Mouse (Mus musculus): ENCODE results near the gene Slc24a1. TPM values are rescaled to one million over a fixed set of nuclear protein-coding genes. Genes with fewer than 3 reads are reported as not detected.

Gene Slc24a1
- polyA plus RNA-seq, 1 experiment from 2014 or later: 0.25 TPM

GRCm38 (mm10) chr9:64926201-64926991 lies 25.0 kb downstream of the Slc24a1 start:
- 48% methylated on average over 8 of the region's 8 CpGs for WGBS
- peak overlapping the region; percentile 31; the same call in 1 of the 2 replicates for H3K27ac ChIP-seq (ENCODE audit: low read length)
- ATAC-seq: peak; percentile 59

GRCm38 (mm10) chr9:64925771-64926170 lies 25.6 kb downstream of the Slc24a1 start:
- no peak overlapping the region for H3K4me2 ChIP-seq (ENCODE audit: low read length)
- peaks cover 12% of the 10 kb centered on the region for H3K4me1 ChIP-seq (replicated peaks; ENCODE audit: control insufficient read depth, insufficient read depth, low read length)
- H3K27me3 ChIP-seq (replicated peaks; ENCODE audit: control insufficient read depth, insufficient read depth, low read length): no peaks in the 10 kb centered on the region
- no peaks in the 10 kb centered on the region for H3K9me3 ChIP-seq (ENCODE audit: control insufficient read depth, low read length)
- ATAC-seq: peak; percentile 38; the same call in 1 of the 2 replicates
- H3K27ac ChIP-seq (ENCODE audit: low read length): no peak overlapping the region
- no peak overlapping the region for H3K9ac ChIP-seq (replicated peaks; ENCODE audit: low read depth, low read length)
- 18% methylated on average over 5 of the region's 5 CpGs for WGBS
- no peak overlapping the region for H3K4me3 ChIP-seq (replicated peaks; ENCODE audit: low read length)
- H3K36me3 ChIP-seq (ENCODE audit: control insufficient read depth, insufficient read depth): no peaks in the 10 kb centered on the region

More at GRCm38 (mm10) chr9:64926201-64926991, 25.0 kb downstream of the Slc24a1 start:
- Histone ChIP-seq H3K27me3 (replicated peaks; ENCODE audit: control insufficient read depth, insufficient read depth, low read length) (no peaks in the 10 kb centered on the region), H3K9ac (replicated peaks; ENCODE audit: low read depth, low read length) (no peak overlapping the region), H3K36me3 (ENCODE audit: control insufficient read depth, insufficient read depth) (no peaks in the 10 kb centered on the region), H3K9me3 (ENCODE audit: control insufficient read depth, low read length) (no peaks in the 10 kb centered on the region), H3K4me2 (ENCODE audit: low read length) (no peak overlapping the region), H3K4me3 (replicated peaks; ENCODE audit: low read length) (no peak overlapping the region), H3K4me1 (replicated peaks; ENCODE audit: control insufficient read depth, insufficient read depth, low read length) (peaks cover 12% of the 10 kb centered on the region)

- H3K36me3 ChIP-seq (ENCODE audit: control insufficient read depth, insufficient read depth): peaks cover 2% of the 10 kb centered on the region
- no peak overlapping the region for H3K9ac ChIP-seq (replicated peaks; ENCODE audit: low read depth, low read length)
- no peak for ATAC-seq
- 27% methylated on average over 16 of the region's 16 CpGs for WGBS
- no peaks in the 10 kb centered on the region for H3K27me3 ChIP-seq (replicated peaks; ENCODE audit: control insufficient read depth, insufficient read depth, low read length)
- peak overlapping the region; percentile 29 for H3K4me2 ChIP-seq (ENCODE audit: low read length)
- no peaks in the 10 kb centered on the region for H3K9me3 ChIP-seq (ENCODE audit: control insufficient read depth, low read length)
- no peaks in the 10 kb centered on the region for H3K4me1 ChIP-seq (replicated peaks; ENCODE audit: control insufficient read depth, insufficient read depth, low read length)
- H3K4me3 ChIP-seq (replicated peaks; ENCODE audit: low read length): no peak overlapping the region
- no peak overlapping the region for H3K27ac ChIP-seq (ENCODE audit: low read length)
Observed at GRCm38 (mm10) chr9:64918560-64918959, 32.8 kb downstream of the Slc24a1 start.

DNA sequence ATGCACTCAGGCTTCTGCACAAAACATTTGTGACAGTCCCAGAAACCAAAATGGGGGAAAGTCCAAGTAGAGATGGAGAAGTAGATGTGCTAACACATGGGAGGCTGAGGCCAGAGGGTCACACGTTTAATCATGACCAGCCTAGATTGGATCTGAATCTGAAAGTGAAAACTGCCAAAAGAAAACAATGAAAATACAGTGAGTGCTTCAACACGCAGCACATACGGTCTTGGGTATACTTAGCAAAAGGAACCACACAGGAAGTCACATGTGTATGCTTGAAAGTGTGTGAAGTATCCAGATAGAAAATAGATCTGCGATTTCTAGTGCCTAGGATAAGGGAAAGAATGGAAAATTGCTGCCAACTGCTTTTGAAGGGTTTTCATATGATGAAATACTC lies 36.8 kb downstream of the Slc24a1 start:
- Histone ChIP-seq H3K27me3 (replicated peaks; ENCODE audit: control insufficient read depth, insufficient read depth, low read length) (no peaks in the 10 kb centered on the region), H3K4me3 (replicated peaks; ENCODE audit: low read length) (no peak overlapping the region), H3K9ac (replicated peaks; ENCODE audit: low read depth, low read length) (no peak overlapping the region), H3K4me2 (ENCODE audit: low read length) (no peak overlapping the region), H3K4me1 (replicated peaks; ENCODE audit: control insufficient read depth, insufficient read depth, low read length) (no peaks in the 10 kb centered on the region), H3K36me3 (ENCODE audit: control insufficient read depth, insufficient read depth) (peaks cover 16% of the 10 kb centered on the region), H3K9me3 (ENCODE audit: control insufficient read depth, low read length) (no peaks in the 10 kb centered on the region), H3K27ac (ENCODE audit: low read length) (no peak overlapping the region)
- WGBS: 90% methylated on average over 4 of the region's 4 CpGs
- ATAC-seq: no peak

DNA sequence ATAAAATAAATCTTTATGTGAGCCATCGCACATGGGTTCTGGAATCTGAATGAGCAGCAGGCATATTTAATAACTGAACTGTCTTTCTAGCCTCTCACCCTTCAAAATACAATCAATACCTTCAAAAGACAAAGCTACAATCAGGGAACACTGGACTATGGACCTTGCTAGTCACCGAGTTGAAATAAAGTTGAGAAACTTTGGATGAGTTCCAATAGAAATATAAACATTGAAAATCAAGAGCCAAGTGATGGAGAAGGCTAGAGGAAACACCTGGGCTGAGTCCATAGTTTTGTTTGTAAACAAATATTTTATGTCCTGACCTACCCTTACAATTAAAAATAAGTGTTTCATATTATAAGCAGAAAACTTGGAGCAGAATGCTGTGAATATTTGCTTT lies 37.4 kb downstream of the Slc24a1 start:
- WGBS: 90% methylated on average over 2 of the region's 2 CpGs

GRCm38 (mm10) chr9:64913406-64913805 lies 38.0 kb downstream of the Slc24a1 start:
- Histone ChIP-seq H3K27me3 (replicated peaks; ENCODE audit: control insufficient read depth, insufficient read depth, low read length) (no peaks in the 10 kb centered on the region), H3K36me3 (ENCODE audit: control insufficient read depth, insufficient read depth) (peaks cover 16% of the 10 kb centered on the region), H3K4me2 (ENCODE audit: low read length) (no peak overlapping the region), H3K4me3 (replicated peaks; ENCODE audit: low read length) (no peak overlapping the region), H3K27ac (ENCODE audit: low read length) (no peak overlapping the region), H3K4me1 (replicated peaks; ENCODE audit: control insufficient read depth, insufficient read depth, low read length) (no peaks in the 10 kb centered on the region), H3K9me3 (ENCODE audit: control insufficient read depth, low read length) (no peaks in the 10 kb centered on the region), H3K9ac (replicated peaks; ENCODE audit: low read depth, low read length) (no peak overlapping the region)
- WGBS: 92% methylated on average over 4 of the region's 4 CpGs
- ATAC-seq: no peak

More for the DNA sequence above, 37.4 kb downstream of the Slc24a1 start:
- Histone ChIP-seq H3K4me2 (ENCODE audit: low read length) (no peak overlapping the region), H3K4me3 (replicated peaks; ENCODE audit: low read length) (no peak overlapping the region), H3K36me3 (ENCODE audit: control insufficient read depth, insufficient read depth) (peaks cover 16% of the 10 kb centered on the region), H3K9me3 (ENCODE audit: control insufficient read depth, low read length) (no peaks in the 10 kb centered on the region), H3K27ac (ENCODE audit: low read length) (no peak overlapping the region), H3K27me3 (replicated peaks; ENCODE audit: control insufficient read depth, insufficient read depth, low read length) (no peaks in the 10 kb centered on the region), H3K9ac (replicated peaks; ENCODE audit: low read depth, low read length) (no peak overlapping the region), H3K4me1 (replicated peaks; ENCODE audit: control insufficient read depth, insufficient read depth, low read length) (no peaks in the 10 kb centered on the region)
- no peak for ATAC-seq

DNA sequence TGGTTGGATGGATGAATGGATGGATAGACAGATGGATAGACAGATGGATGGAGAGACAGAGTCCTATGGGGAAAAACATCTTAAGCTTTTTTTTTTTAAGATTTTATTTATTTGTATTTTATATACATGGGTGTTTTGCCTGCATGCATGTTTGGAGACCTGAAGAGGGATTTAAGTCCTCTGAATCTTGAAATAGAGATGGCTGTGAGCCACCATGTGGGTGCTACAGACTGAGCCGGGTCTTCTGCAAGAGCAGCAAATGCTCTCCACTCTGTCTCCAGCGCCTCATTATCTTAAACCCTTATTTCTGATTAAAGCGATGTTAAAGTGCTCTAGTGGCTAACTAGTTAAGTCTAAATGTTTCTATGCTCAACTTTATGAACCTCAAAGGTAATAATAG lies 44.0 kb downstream of the Slc24a1 start:
- Histone ChIP-seq H3K27me3 (replicated peaks; ENCODE audit: control insufficient read depth, insufficient read depth, low read length) (no peaks in the 10 kb centered on the region), H3K4me3 (replicated peaks; ENCODE audit: low read length) (no peak overlapping the region), H3K4me2 (ENCODE audit: low read length) (no peak overlapping the region), H3K4me1 (replicated peaks; ENCODE audit: control insufficient read depth, insufficient read depth, low read length) (no peaks in the 10 kb centered on the region), H3K9ac (replicated peaks; ENCODE audit: low read depth, low read length) (no peak overlapping the region), H3K27ac (ENCODE audit: low read length) (no peak overlapping the region), H3K36me3 (ENCODE audit: control insufficient read depth, insufficient read depth) (peaks cover 12% of the 10 kb centered on the region), H3K9me3 (ENCODE audit: control insufficient read depth, low read length) (no peaks in the 10 kb centered on the region)
- 96% methylated on average over 3 of the region's 3 CpGs for WGBS
- no peak for ATAC-seq

DNA sequence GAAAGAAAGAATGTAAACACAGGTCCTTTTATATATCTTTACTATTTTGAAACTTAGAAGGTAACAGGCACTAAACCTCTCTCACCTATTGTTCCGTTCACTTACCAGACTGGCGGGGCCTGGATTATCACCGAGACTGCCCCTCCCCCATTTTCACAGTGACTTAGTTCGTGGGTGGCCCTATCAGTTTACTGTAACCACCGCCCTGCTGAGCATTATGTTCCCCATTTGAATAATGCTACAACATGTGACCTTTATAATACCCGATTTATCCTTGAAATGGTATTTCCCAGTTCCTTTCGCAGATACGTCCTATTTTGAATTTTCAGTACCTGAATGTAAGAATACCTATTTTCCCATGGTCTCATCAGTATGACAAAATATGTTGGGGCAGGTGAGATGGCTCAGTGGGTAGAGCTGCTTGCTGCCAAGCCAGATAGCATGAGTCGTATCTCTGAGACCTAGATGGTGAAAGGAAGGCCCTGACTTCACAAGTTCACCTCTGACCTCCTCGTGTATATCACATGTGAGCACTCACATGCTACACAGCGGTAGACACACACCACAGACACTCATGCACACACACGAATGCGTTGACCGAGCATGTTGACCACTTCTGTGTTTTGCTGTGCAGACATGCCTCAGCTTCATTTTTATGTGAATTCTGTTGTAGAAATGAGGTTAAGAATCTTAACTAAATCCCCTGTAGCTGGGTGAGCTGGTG lies 46.3 kb downstream of the Slc24a1 start:
- Histone ChIP-seq H3K27me3 (replicated peaks; ENCODE audit: control insufficient read depth, insufficient read depth, low read length) (no peaks in the 10 kb centered on the region), H3K4me1 (replicated peaks; ENCODE audit: control insufficient read depth, insufficient read depth, low read length) (no peaks in the 10 kb centered on the region), H3K4me2 (ENCODE audit: low read length) (no peak overlapping the region), H3K9me3 (ENCODE audit: control insufficient read depth, low read length) (no peaks in the 10 kb centered on the region), H3K4me3 (replicated peaks; ENCODE audit: low read length) (no peak overlapping the region), H3K27ac (ENCODE audit: low read length) (no peak overlapping the region), H3K9ac (replicated peaks; ENCODE audit: low read depth, low read length) (no peak overlapping the region), H3K36me3 (ENCODE audit: control insufficient read depth, insufficient read depth) (peaks cover 8% of the 10 kb centered on the region)
- ATAC-seq: no peak
- 92% methylated on average over 14 of the region's 14 CpGs for WGBS

GRCm38 (mm10) chr9:64903386-64903785 lies 48.0 kb downstream of the Slc24a1 start:
- no peaks in the 10 kb centered on the region for H3K27me3 ChIP-seq (replicated peaks; ENCODE audit: control insufficient read depth, insufficient read depth, low read length)
- no peak overlapping the region for H3K4me2 ChIP-seq (ENCODE audit: low read length)
- H3K36me3 ChIP-seq (ENCODE audit: control insufficient read depth, insufficient read depth): peaks cover 5% of the 10 kb centered on the region
- WGBS: 67% methylated on average over 3 of the region's 3 CpGs
- no peaks in the 10 kb centered on the region for H3K9me3 ChIP-seq (ENCODE audit: control insufficient read depth, low read length)
- 0 out of 2 replicates have a peak, but pooled peaks have one; percentile 52 for ATAC-seq
- no peak overlapping the region for H3K9ac ChIP-seq (replicated peaks; ENCODE audit: low read depth, low read length)
- H3K4me3 ChIP-seq (replicated peaks; ENCODE audit: low read length): no peak overlapping the region
- no peaks in the 10 kb centered on the region for H3K4me1 ChIP-seq (replicated peaks; ENCODE audit: control insufficient read depth, insufficient read depth, low read length)
- no peak overlapping the region for H3K27ac ChIP-seq (ENCODE audit: low read length)

Data from forebrain, embryonic 16.5 days (tissue).